Mouse (Mus musculus): ENCODE results near the gene Rnf216.
A peak's percentile ranks its signal among the peaks of the same experiment; 100 is the strongest.

Rnf216 gene

GRCm38 (mm10) chr5:143101626-143102025 lies 11.2 kb downstream of the Rnf216 start:
- no peak for DNase-seq (ENCODE audit: low read depth)

DNA sequence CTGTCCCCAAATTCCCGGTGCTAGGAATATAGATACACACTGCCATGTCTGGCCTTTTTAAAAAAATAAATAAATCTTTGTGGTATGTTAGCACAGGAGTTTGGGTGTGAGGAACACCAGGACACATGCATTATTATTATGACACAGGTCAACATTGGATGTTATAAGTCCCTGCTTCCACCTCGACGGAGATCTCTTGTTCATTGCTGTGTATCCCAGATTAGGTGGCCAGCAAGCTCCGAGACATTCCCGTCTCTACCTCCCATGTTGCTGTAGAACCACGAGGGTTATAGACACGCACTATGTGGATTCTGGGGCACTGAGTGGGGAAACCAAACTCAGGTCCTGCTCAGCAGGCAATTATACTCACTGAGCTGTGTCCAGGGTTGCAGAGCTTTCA lies 17.5 kb downstream of the Rnf216 start:
- no peak for DNase-seq (ENCODE audit: low read depth)

DNA sequence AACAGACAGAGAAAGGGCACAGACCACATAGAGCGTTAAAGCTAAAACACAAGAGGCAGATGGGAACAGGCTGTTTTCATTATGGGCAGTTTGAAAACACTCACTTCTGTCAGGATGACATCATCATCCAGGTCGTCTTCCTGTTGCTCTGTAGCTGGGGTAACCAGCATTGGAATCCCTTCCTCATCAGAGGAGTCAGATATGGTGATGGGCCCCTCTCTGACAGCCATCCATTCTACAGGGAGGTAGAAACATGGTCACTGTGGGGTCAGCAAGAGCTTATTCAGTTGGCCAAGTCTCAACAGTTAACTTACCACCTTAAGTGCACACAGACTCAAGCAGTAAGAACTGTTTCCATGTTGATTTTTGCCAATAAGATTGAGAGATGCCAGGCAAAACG lies 19.9 kb downstream of the Rnf216 start:
- no peak for DNase-seq (ENCODE audit: low read depth)

DNA sequence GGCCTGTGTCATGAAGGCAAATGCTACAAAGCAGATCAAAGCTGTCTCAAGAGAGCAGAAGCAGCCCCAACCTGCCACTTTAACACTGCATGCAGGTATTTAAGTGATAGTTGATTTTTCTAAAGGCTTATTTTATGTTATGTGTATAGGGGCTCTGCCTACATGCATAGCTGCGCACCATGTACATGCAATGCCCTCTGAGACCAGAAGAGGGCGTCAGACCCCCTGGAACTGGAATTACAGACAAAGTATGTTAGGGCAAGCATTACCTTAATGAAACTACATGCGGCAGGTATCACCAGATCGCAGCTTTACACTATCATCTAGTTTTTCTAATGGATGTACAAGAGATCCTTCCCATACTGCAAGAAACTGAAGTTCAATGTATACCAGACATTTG lies 27.9 kb downstream of the Rnf216 start:
- no peak for DNase-seq (ENCODE audit: low read depth)

DNA sequence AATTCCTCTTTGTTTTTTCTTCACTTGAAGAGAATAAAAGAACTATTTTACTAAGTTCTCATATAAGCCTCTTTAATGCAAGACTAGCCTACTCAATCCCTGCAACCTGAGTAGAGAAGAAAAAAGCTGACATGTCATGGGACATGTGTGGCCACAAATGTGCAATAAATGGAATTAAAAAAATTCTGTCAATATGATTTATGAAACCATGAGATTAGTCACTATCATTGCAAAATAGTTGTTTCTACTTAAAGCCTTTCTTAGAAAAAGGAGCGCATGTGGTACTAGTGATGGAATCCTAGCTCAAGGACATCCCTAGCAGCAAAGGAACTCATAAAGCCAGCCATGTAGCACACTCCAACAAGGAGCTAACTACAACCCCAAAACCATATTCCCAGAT lies 33.0 kb downstream of the Rnf216 start:
- DNase-seq (ENCODE audit: low read depth): no peak

- no peak for DNase-seq (ENCODE audit: low read depth)
These were observed 36.1 kb downstream of the Rnf216 start for GRCm38 (mm10) chr5:143076603-143077143.

DNA sequence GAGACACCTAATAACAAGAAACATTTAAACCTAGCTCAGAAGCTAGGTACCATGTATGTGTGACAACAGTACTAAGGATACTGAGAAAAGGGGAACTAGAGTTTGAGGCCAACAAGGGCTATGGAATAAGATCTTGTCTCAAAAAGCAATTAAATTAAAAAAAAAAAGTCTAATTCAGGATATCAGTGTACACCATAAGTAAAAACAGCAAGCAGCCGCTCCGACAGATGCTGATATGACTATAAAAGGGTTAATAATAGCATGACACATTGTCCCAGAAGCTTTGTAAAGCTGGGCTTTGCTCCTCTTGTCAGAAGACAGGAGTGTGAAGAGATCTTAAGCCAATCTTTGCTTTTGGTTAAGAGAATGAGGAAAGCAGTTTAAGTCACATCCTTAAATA lies 36.8 kb downstream of the Rnf216 start:
- DNase-seq (ENCODE audit: low read depth): no peak

- DNase-seq (ENCODE audit: low read depth): no peak
These were observed 43.7 kb downstream of the Rnf216 start for GRCm38 (mm10) chr5:143069048-143069447.

- DNase-seq (ENCODE audit: low read depth): no peak
These were observed 44.4 kb downstream of the Rnf216 start for GRCm38 (mm10) chr5:143068382-143068781.

DNA sequence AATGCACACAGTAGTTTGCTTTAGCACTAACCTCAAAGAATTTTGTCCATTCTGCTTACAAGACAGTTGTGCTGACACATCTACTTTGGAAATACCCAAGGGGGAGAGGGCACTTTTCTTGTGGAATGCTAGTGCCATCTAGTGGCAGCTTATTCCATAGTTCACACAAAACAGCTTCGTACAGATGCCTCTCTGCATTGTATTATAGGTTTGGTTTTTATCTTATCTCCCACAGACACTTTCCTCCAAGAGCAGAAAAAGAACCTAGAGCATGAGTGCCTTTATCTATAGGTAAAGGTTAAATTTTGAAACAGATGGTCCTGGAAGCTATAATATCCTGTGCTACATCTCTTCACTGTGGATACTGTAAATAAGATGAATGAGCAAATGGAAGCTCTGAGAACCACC lies 46.2 kb downstream of the Rnf216 start:
- DNase-seq (ENCODE audit: low read depth): no peak

- no peak for DNase-seq (ENCODE audit: low read depth)
These were observed 46.7 kb downstream of the Rnf216 start for GRCm38 (mm10) chr5:143066096-143066495.

GRCm38 (mm10) chr5:143065230-143065629 lies 47.6 kb downstream of the Rnf216 start:
- DNase-seq (ENCODE audit: low read depth): no peak

GRCm38 (mm10) chr5:143062251-143062650 lies 50.5 kb downstream of the Rnf216 start:
- DNase-seq (ENCODE audit: low read depth): no peak

- no peak for DNase-seq (ENCODE audit: low read depth)
These were observed 51.3 kb downstream of the Rnf216 start for GRCm38 (mm10) chr5:143061511-143061910.

DNA sequence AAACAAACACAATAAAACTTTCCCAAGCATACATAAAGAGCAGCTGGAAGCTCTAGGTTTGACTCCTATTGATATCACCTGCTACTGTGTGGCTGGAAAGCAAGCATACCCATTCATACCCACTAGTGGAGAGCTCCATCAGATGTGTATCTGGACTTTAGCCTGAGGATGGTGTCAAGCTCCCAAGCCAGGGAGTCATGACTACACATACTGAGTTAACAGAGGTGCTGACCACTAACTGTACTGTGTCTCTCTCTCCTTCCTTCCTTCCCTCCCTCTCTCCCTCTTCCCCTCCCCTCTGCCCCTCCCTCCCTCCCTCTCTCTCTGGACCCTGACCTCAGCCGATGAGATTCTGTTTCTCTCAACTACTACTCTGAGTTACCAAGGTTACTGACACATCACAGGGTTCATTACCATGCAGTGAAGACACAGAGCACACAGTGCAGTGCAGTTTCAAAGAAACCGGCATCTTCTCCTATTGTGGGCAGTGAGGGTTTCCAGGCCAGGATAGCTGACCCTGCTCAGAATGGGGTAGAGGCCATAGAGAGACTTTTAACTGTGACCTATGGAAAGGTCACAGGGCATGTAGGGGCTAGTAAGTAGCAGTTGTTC lies 51.9 kb downstream of the Rnf216 start:
- no peak for DNase-seq (ENCODE audit: low read depth)

GRCm38 (mm10) chr5:143059958-143060357 lies 52.8 kb downstream of the Rnf216 start:
- DNase-seq (ENCODE audit: low read depth): no peak

- DNase-seq (ENCODE audit: low read depth): no peak
These were observed 53.6 kb downstream of the Rnf216 start for GRCm38 (mm10) chr5:143059182-143059581.

DNA sequence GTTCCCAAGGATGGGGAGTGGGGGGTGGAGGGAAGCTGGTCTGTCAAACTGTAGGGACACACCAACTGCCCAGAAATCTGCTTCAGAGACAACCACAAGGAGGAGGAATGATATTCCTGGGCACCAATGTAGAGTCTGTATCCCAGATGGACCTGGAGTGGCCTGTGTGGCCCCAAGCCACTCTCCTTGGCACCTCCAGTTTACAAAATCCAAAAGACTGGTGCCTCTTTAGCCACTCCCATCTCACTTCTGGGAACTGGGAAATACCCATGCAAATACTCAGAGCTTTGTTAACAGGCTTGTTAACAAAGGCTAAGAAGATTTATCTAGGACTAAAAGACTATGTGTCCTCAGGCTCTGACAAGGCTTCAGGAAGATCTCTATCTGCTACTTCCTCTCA lies 54.1 kb downstream of the Rnf216 start:
- no peak for DNase-seq (ENCODE audit: low read depth)

DNA sequence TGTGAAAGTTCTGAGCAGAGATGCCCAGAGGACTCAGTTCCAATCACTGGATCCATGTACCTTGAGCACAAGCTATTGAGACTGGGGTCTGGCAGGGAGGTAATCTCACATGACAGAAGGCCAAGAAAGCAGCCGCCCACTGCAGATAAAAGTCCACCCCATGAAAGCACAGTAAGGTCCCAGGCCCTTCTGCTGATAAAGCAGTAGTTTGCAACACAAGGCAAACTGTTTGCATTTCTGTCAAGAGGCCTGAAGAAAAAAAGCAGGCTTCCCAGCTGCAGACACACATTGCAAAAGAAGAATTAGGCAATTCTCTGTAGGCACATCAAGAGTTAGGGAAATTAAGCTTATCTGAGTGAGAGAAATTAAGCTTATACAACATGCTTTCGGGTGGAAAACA lies 54.6 kb downstream of the Rnf216 start:
- no peak for DNase-seq (ENCODE audit: low read depth)

DNA sequence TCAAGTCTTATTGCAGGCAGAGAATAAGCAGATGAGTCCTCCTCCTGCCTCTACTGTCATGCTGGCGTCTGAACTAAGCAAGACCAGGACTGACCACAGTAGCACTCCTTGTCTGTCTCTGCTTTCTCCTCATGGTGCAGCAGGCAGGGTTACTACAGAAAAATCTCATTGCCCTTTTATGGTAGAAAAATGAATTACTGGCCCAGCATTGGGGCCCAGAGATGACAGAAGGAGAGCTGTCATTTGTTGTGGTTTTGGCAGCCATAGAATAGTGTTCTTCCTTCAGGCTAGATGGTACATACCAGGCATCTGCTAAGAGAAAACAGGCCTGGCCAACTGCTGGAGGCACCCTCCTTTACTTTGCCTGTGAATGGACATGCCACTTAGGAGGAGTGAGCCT lies 55.0 kb downstream of the Rnf216 start:
- DNase-seq (ENCODE audit: low read depth): no peak

DNA sequence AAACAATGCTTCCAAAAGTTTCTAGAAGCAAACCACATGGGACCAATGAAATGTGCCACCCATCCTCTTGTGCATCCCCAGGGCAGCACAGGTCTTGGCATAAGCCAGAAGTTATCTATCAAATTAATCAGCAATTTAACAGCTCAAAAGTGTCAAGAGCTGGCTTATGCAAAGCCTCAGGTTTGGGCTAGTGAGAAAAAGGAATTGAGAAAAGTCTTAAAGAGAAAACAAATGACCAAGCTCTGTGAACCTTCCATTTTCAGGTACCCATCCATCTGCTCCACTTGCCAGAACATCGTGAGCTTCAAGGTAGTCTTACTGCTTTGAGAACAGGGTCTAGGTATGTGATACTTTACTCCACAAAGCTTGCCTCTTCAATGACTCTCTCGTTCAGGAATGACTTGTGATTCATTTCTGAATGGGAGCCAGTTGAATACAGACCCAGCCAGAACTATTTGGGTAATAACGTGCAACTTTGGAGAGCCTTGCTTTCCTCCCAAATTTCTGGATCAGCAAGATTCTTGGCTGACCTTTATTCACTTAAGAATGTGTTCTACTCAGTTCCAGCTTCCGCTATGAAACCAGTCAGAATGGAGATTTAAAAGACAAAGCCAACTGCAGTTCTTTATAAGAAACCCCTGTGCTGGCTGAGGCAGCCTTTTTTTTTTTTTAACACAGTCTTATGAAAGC lies 56.5 kb downstream of the Rnf216 start:
- DNase-seq (ENCODE audit: low read depth): peak; percentile 94

DNA sequence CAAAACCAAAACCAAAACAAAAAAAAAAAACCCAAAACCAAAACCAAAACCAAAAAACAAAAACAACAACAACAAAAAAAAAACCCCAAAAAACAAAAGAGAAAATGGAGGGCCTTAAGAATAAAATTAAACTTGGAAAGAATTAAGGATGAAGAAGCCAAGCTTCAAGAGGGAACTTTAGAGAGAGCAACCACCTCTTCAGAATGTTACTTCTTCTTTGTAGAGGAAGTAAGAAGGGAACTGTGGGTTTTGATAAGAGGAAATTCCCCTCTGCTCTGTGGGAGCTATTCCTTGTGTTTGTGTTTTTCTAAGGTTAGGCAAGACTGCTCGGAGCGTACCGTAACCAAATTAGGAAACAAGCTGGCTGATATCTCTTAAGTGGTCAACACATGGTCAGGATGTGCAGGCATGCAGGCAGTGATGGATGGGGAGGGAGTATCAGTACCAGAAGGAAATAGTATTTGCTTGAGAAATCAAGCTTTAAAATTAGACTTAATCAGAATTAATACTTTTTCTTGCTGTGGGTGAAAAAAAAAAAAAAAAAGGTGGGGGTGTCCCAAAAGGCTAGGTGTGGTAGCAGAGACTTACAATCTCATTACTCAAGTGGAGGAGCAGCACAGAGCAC lies 57.2 kb downstream of the Rnf216 start:
- DNase-seq (ENCODE audit: low read depth): no peak

DNA sequence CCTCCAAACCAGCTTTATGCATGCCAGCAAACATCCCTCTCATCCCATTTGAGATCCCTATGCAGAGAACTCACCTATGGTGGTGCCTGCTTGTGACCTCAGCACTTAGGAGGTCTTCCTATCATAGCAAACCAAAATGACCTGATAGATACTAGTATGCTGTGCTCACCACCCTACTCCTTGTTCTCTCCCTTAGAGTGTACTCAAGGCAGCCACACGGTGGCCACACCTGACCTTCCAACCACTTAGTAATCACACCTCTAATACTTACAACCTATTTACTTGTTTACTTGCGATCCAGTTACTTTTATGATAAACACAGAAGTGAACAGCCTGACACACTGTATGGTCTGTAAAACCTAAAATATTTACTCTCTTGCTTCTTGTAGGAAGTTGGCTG lies 58.1 kb downstream of the Rnf216 start:
- no peak for DNase-seq (ENCODE audit: low read depth)

All from fibroblast of lung, adult 2 months (primary cell).